In the genomic region with DNA sequence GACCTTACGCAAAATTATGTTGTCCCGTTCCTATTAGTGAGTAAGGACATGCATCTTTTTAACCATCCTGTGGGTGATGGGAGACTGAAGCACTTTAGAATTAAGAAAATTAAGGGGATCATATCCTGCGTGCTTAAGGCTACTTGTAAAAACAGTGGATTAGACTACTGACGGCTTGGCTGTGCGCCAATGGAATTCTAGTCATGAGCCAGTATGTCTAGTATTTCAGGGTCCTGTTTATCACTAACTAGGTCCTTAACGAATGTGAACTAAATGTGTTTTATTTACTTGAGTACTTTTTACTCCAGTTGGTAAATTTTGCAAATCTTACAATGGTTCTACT, we compare ENCODE assay signal across 8 mouse cellular contexts. TPM values are rescaled to one million over a fixed set of nuclear protein-coding genes. Genes with fewer than 3 reads are reported as not detected.
DNase-seq lines count a peak whose midpoint lies in the region; ATAC-seq and TF ChIP-seq lines count a peak whose summit lies in the region.

No protein-coding gene starts in this region.

- in situ Hi-C loops in CH12.LX (cut with MboI; ENCODE audit: low pct_ligation_motif_present, low pct_unique_long_range_greater_than_20kb, low sequenced_read_pairs), result no loop called here

- intact Hi-C loops in left cerebral cortex, postnatal 14 days (cut with DNase I), result loop anchor here (5.0 kb wide), 1 partner anchor 115 kb away; no protein-coding TSS in a partner anchor

- no peak for TF ChIP-seq CTCF in CH12.LX (conservative IDR thresholded peaks at IDR 0.05 in 1 of 2, IDR thresholded peaks at IDR 0.05 in 1 of 2; ENCODE audit: low read depth in 2 of 2, low read length in 2 of 2)

- H3K4me1 ChIP-seq in CH12.LX (ENCODE audit: control insufficient read depth in 1 of 2, insufficient read depth in 2 of 2), result peaks cover 0 to 26% of the 10 kb centered on the region in 2 experiments; a peak in 2 of 4 replicates
- H3K4me1 ChIP-seq in embryonic facial prominence, embryonic 11.5 days (ENCODE audit: control insufficient read depth, insufficient read depth, low read length), result no peaks in the 10 kb centered on the region
- H3K4me1 ChIP-seq in hindbrain, embryonic 11.5 days (replicated peaks; ENCODE audit: control insufficient read depth, insufficient read depth, low read length), result no peaks in the 10 kb centered on the region

- TF ChIP-seq POLR2A in CH12.LX (IDR thresholded peaks at IDR 0.05; ENCODE audit: low read depth, low read length), result no peak

- H3K36me3 ChIP-seq in CH12.LX (replicated peaks in 1 of 2; ENCODE audit: control insufficient read depth in 1 of 2, insufficient read depth in 1 of 2, low read length in 1 of 2), result peaks cover 1% of the 10 kb centered on the region in 2 experiments
- no peaks in the 10 kb centered on the region for H3K36me3 ChIP-seq in embryonic facial prominence, embryonic 11.5 days (replicated peaks; ENCODE audit: control insufficient read depth, insufficient read depth, low read depth, low read length)
- H3K36me3 ChIP-seq in hindbrain, embryonic 11.5 days (ENCODE audit: control insufficient read depth, insufficient read depth, low read length), result no peaks in the 10 kb centered on the region
- H3K36me3 ChIP-seq in macrophage (ENCODE audit: inconsistent target), result no peaks in the 10 kb centered on the region

- 5% methylated on average over 6 of the region's 6 CpGs for WGBS in embryonic facial prominence, embryonic 11.5 days
- WGBS in hindbrain, embryonic 11.5 days, result 12% methylated on average over 6 of the region's 6 CpGs
- 12% methylated on average over 6 of the region's 6 CpGs for WGBS in macrophage (ENCODE audit: missing documents)

- H3K9me3 ChIP-seq in CH12.LX (replicated peaks; ENCODE audit: low read length), result no peaks in the 10 kb centered on the region
- H3K9me3 ChIP-seq in embryonic facial prominence, embryonic 11.5 days (replicated peaks; ENCODE audit: control insufficient read depth, low read length), result no peaks in the 10 kb centered on the region
- no peaks in the 10 kb centered on the region for H3K9me3 ChIP-seq in hindbrain, embryonic 11.5 days (ENCODE audit: control insufficient read depth, low read length)

- H3K9ac ChIP-seq in CH12.LX (ENCODE audit: insufficient read depth, low read depth), result peak overlapping the region; percentile 76
- H3K9ac ChIP-seq in embryonic facial prominence, embryonic 11.5 days (replicated peaks; ENCODE audit: low read length), result peak overlapping the region; percentile 18
- peak overlapping the region; percentile 92; the same call in 1 of the 2 replicates for H3K9ac ChIP-seq in hindbrain, embryonic 11.5 days (ENCODE audit: low read depth, low read length)

- ATAC-seq in embryonic facial prominence, embryonic 11.5 days (replicated peaks; ENCODE audit: insufficient number of reproducible peaks, low FRiP score, low TSS enrichment, low read depth), result peak; percentile 11
- ATAC-seq in hindbrain, embryonic 11.5 days (ENCODE audit: low FRiP score), result peak; percentile 48; the same call in 1 of the 2 replicates

- H3K27ac ChIP-seq in CH12.LX (ENCODE audit: insufficient read depth, low read depth) (no peak overlapping the region), macrophage (peak overlapping the region; percentile 75)
- no peak overlapping the region; the same call in 1 of the 2 replicates for H3K27ac ChIP-seq in embryonic facial prominence, embryonic 11.5 days (replicated peaks; ENCODE audit: low read depth, low read length)
- peak overlapping the region; percentile 89 for H3K27ac ChIP-seq in hindbrain, embryonic 11.5 days (ENCODE audit: low read depth, low read length)

- no peak for TF ChIP-seq RAD21 in CH12.LX (IDR thresholded peaks at IDR 0.05; ENCODE audit: low read depth, low read length)

- dilution Hi-C loops in CH12.LX (cut with MboI; ENCODE audit: extremely low pct_ligation_motif_present, extremely low pct_unique_long_range_greater_than_20kb, low sequenced_read_pairs), result no loop called here

- H3K79me2 ChIP-seq in CH12.LX (replicated peaks; ENCODE audit: control insufficient read depth, extremely low read depth, insufficient read depth, poor library complexity, severe bottlenecking), result peaks cover 26% of the 10 kb centered on the region
- peaks cover 37% of the 10 kb centered on the region for H3K79me2 ChIP-seq in macrophage (ENCODE audit: inconsistent target)

- H3K4me3 ChIP-seq in CH12.LX (replicated peaks in 1 of 3; ENCODE audit: low read depth in 2 of 3, low read length in 2 of 3, poor library complexity in 1 of 3) (peak overlapping the region; percentile 72 to 96 (median 84)), macrophage (ENCODE audit: inconsistent target) (peak overlapping the region; percentile 46)
- peak overlapping the region; percentile 94 for H3K4me3 ChIP-seq in embryonic facial prominence, embryonic 11.5 days (ENCODE audit: low read depth, low read length)
- H3K4me3 ChIP-seq in hindbrain, embryonic 11.5 days (ENCODE audit: low read depth, low read length), result peak overlapping the region; percentile 94

- peak; percentile 39 for DNase-seq in gastrocnemius, adult 18-20 months (ENCODE audit: low spot score)
- DNase-seq in gastrocnemius, postnatal 25 days, result no peak
- DNase-seq in CH12.LX (ENCODE audit: extremely low read depth), result no peak
- peak; percentile 63 for DNase-seq in embryonic facial prominence, embryonic 11.5 days (ENCODE audit: low spot score)
- no peak for DNase-seq in hindbrain, embryonic 11.5 days (ENCODE audit: low spot score)
- peak; percentile 35 to 41 for DNase-seq in left cerebral cortex, postnatal 14 days (ENCODE audit: low spot score in 2 of 2)
- DNase-seq in testis, postnatal 14 days (ENCODE audit: low spot score), result peak; percentile 52

- no peaks in the 10 kb centered on the region for H3K27me3 ChIP-seq in CH12.LX (replicated peaks)
- no peaks in the 10 kb centered on the region for H3K27me3 ChIP-seq in embryonic facial prominence, embryonic 11.5 days (ENCODE audit: control insufficient read depth, insufficient read depth, low read length)
- H3K27me3 ChIP-seq in hindbrain, embryonic 11.5 days (ENCODE audit: control insufficient read depth, insufficient read depth, low read length), result no peaks in the 10 kb centered on the region

- TF ChIP-seq EP300 in CH12.LX (IDR thresholded peaks at IDR 0.05; ENCODE audit: low read length), result 0 out of 2 replicates have a peak, but pooled peaks have one; percentile 5

- H3K4me2 ChIP-seq in CH12.LX (ENCODE audit: insufficient read depth, low read depth, poor library complexity, severe bottlenecking), result peak overlapping the region; percentile 95
- peak overlapping the region; percentile 30 for H3K4me2 ChIP-seq in embryonic facial prominence, embryonic 11.5 days (ENCODE audit: low read depth, low read length)
- H3K4me2 ChIP-seq in hindbrain, embryonic 11.5 days (replicated peaks; ENCODE audit: low read depth, low read length), result peak overlapping the region; percentile 23

TF ChIP-seq in CH12.LX, 34 proteins besides CTCF, POLR2A, EP300 and RAD21 (continues in another document):
- TF ChIP-seq NELFE (IDR thresholded peaks at IDR 0.05; ENCODE audit: low read depth, low read length) (no peak), GABPA (IDR thresholded peaks at IDR 0.05; ENCODE audit: insufficient replicate concordance, low read depth, low read length) (no peak), ZMIZ1 (IDR thresholded peaks at IDR 0.05; ENCODE audit: low read depth, low read length) (no peak), MAFK (IDR thresholded peaks at IDR 0.05; ENCODE audit: insufficient replicate concordance, low read length) (no peak), PAX5 (IDR thresholded peaks at IDR 0.05; ENCODE audit: low read length) (no peak), ETS1 (conservative IDR thresholded peaks at IDR 0.05; ENCODE audit: low read depth, low read length) (no peak), JUND (conservative IDR thresholded peaks at IDR 0.05; ENCODE audit: low read depth, low read length) (no peak), JUN (IDR thresholded peaks at IDR 0.05; ENCODE audit: insufficient read depth, low read depth, low read length) (no peak), RCOR1 (conservative IDR thresholded peaks at IDR 0.05; ENCODE audit: low read depth, low read length) (no peak), NRF1 (IDR thresholded peaks at IDR 0.05; ENCODE audit: low read depth, low read length) (no peak), IRF4 (IDR thresholded peaks at IDR 0.05; ENCODE audit: low read depth, low read length) (no peak), USF1 (IDR thresholded peaks at IDR 0.05; ENCODE audit: low read depth, low read length) (no peak), KAT2A (IDR thresholded peaks at IDR 0.05; ENCODE audit: insufficient replicate concordance, low read length) (no peak)

RNA-seq across cellular contexts. Expression of a gene that starts 0.7 kb away (rescaled TPM):
- under 1 TPM; 0.66 to 0.73 TPM for total RNA-seq in gastrocnemius, adult 18-20 months (2021)
- under 1 TPM; 0.31 to 0.64 TPM for total RNA-seq in gastrocnemius, postnatal 25 days (2021)
- total RNA-seq in CH12.LX (2012; rRNA removed), result 0.25 and 0.42 TPM in 2 replicates
- total RNA-seq in CH12.LX (2014; rRNA removed), result not detected in 2 replicates
- polyA plus RNA-seq in CH12.LX (2012; ENCODE audit: insufficient read length, low read depth), result 0.38 TPM in 1 of 2 replicates, not detected in the other
- 1.4 and 1.7 TPM in 2 replicates for polyA plus RNA-seq in embryonic facial prominence, embryonic 11.5 days (2014; fragmentation: Nextera tagmentation; extraction: Ambion mirVana)
- 1.8 and 2.4 TPM in 2 replicates for polyA plus RNA-seq in hindbrain, embryonic 11.5 days (2014; fragmentation: Nextera tagmentation; extraction: Ambion mirVana)
- 1 to 10 TPM in 1 of 2 experiments, under 1 TPM in 1; 0.42 to 1.4 TPM for total RNA-seq in left cerebral cortex, postnatal 14 days (2021)
- total RNA-seq in macrophage (2018; cell fraction: chromatin; rRNA removed), result 1 to 10 TPM in 20 of 26 experiments, under 1 TPM in 1, not detected in 5; 0.75 to 4.9 (median 2.2) TPM
- under 1 TPM in 5 of 26 experiments, not detected in 21; 0.17 to 0.69 (median 0.29) TPM for total RNA-seq in macrophage (2018; cell fraction: cytosol; rRNA removed)
- total RNA-seq in macrophage (2018; cell fraction: nucleus; rRNA removed), result 10 to 100 TPM in 1 of 26 experiments, 1 to 10 TPM in 19, under 1 TPM in 6; 0.61 to 29.4 (median 1.8) TPM
- not detected in 3 replicates for polyA plus RNA-seq in macrophage (2018)

RNA-seq across cellular contexts. Expression of a gene that starts 0.7 kb away (rescaled TPM):
- 10 to 100 TPM; 66.3 to 72.1 TPM for total RNA-seq in gastrocnemius, adult 18-20 months (2021)
- 10 to 100 TPM; 63.6 to 64.1 TPM for total RNA-seq in gastrocnemius, postnatal 25 days (2021)
- total RNA-seq in CH12.LX (2012; rRNA removed) (30.1 and 34.7 TPM in 2 replicates), CH12.LX (2014; rRNA removed) (91.6 and 93.3 TPM in 2 replicates)
- polyA plus RNA-seq in CH12.LX (2012; ENCODE audit: insufficient read length, low read depth) (59.5 and 82.1 TPM in 2 replicates), macrophage (2018) (104 to 136 TPM (median 120 TPM) in 3 replicates)
- polyA plus RNA-seq in embryonic facial prominence, embryonic 11.5 days (2014; fragmentation: Nextera tagmentation; extraction: Ambion mirVana), result 167 TPM in 2 replicates
- polyA plus RNA-seq in hindbrain, embryonic 11.5 days (2014; fragmentation: Nextera tagmentation; extraction: Ambion mirVana), result 160 and 164 TPM in 2 replicates
- 100 to 1,000 TPM; 304 to 308 TPM for total RNA-seq in left cerebral cortex, postnatal 14 days (2021)
- total RNA-seq in macrophage (2018; cell fraction: chromatin; rRNA removed), result 10 to 100 TPM; 22.9 to 71.5 (median 44.0) TPM
- total RNA-seq in macrophage (2018; cell fraction: cytosol; rRNA removed), result 100 to 1,000 TPM in 25 of 26 experiments, 10 to 100 TPM in 1; 92.7 to 174 (median 124) TPM
- total RNA-seq in macrophage (2018; cell fraction: nucleus; rRNA removed), result 10 to 100 TPM; 42.4 to 80.2 (median 60.2) TPM

Comparison
In these comparisons a context has a peak if more than half of its experiments do, and no peak if none do; other contexts are left out.
1. DNase-seq: peak in gastrocnemius, adult 18-20 months (single experiment), embryonic facial prominence, embryonic 11.5 days (single experiment), left cerebral cortex, postnatal 14 days (2 of 2) and testis, postnatal 14 days (single experiment); none in gastrocnemius, postnatal 25 days (single experiment), CH12.LX (single experiment) and hindbrain, embryonic 11.5 days (single experiment).
2. H3K27ac ChIP-seq: peak in hindbrain, embryonic 11.5 days (single experiment) and macrophage (single experiment); none in CH12.LX (single experiment) and embryonic facial prominence, embryonic 11.5 days (single experiment).
3. H3K4me2 ChIP-seq: peak in every context shown above with its lines; median percentile 95 in CH12.LX; 30 in embryonic facial prominence, embryonic 11.5 days; 23 in hindbrain, embryonic 11.5 days.
4. H3K9ac ChIP-seq: peak in every context shown above with its lines; median percentile 92 in hindbrain, embryonic 11.5 days; 76 in CH12.LX; 18 in embryonic facial prominence, embryonic 11.5 days.
5. Peak in every context shown above with its lines, with median percentiles within 50 percentile points of each other: H3K4me3 ChIP-seq.